8 mouse cellular contexts compared by ENCODE assay signal in the genomic region with DNA sequence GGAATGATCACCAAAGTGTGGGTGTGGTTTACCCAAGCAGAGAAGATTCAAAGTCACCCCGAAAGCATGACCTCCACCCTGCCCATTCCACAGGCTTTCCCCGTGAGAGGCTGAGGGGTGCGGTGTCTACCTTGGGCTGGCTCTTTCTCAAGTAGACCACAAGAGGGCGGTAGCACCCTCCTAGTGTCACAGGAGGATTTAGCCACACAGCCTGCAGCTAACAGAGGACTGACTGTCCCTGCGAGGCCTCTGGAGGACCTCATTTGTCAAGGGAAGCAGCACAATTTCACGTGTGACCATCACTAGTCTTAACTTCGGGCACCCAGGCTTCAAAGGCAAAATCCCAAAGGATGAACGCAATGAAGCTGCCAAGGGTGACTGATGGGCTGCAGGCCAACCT. TPM values are rescaled to one million over a fixed set of nuclear protein-coding genes. Genes with fewer than 3 reads are reported as not detected.
DNase-seq lines count a peak whose midpoint lies in the region; ATAC-seq and TF ChIP-seq lines count a peak whose summit lies in the region.

No protein-coding gene starts in this region.

- H3K9ac ChIP-seq in lung, embryonic 15.5 days: no peak overlapping the region

- 8% methylated on average over 8 of the region's 8 CpGs for WGBS in lung, embryonic 15.5 days
- 12% methylated on average over 8 of the region's 8 CpGs for WGBS in olfactory bulb, adult 2 months

- intact Hi-C loops in heart, postnatal 36 days (cut with DNase I): loop anchor here (1.0 to 2.0 kb wide), 2 partner anchors 39 to 96 kb away; no protein-coding TSS in a partner anchor

- H3K9me3 ChIP-seq in G1E (replicated peaks): no peaks in the 10 kb centered on the region
- no peaks in the 10 kb centered on the region for H3K9me3 ChIP-seq in lung, embryonic 15.5 days

- no peaks in the 10 kb centered on the region for H3K36me3 ChIP-seq in G1E (replicated peaks)
- H3K36me3 ChIP-seq in lung, embryonic 15.5 days: no peaks in the 10 kb centered on the region

- H3K4me1 ChIP-seq in G1E (ENCODE audit: insufficient read depth, low read depth, low read length): no peaks in the 10 kb centered on the region; the same call in 1 of the 2 replicates
- H3K4me1 ChIP-seq in bone marrow macrophage, adult 2 months (ENCODE audit: control insufficient read depth, insufficient read depth, low read length): no peaks in the 10 kb centered on the region
- H3K4me1 ChIP-seq in lung, embryonic 15.5 days: no peaks in the 10 kb centered on the region
- H3K4me1 ChIP-seq in olfactory bulb, adult 2 months (ENCODE audit: control insufficient read depth, insufficient read depth, low read length): no peaks in the 10 kb centered on the region

- TF ChIP-seq POLR2A in bone marrow macrophage, adult 2 months (IDR thresholded peaks at IDR 0.05; ENCODE audit: borderline replicate concordance, low read depth, low read length): no peak
- no peak for TF ChIP-seq POLR2A in olfactory bulb, adult 2 months (IDR thresholded peaks at IDR 0.05; ENCODE audit: insufficient read depth, low read depth, low read length)

- peaks cover 5% of the 10 kb centered on the region for H3K27me3 ChIP-seq in G1E (ENCODE audit: insufficient read depth, low read length)
- no peaks in the 10 kb centered on the region for H3K27me3 ChIP-seq in lung, embryonic 15.5 days

- DNase-seq in G1E (ENCODE audit: low spot score): peak; percentile 52
- peak; percentile 61 for DNase-seq in heart, postnatal 36 days
- DNase-seq in kidney, postnatal 36 days: peak; percentile 67 to 80
- peak; percentile 59 for DNase-seq in urinary bladder, postnatal 25 days (ENCODE audit: low spot score)

- no peak overlapping the region for H3K4me2 ChIP-seq in lung, embryonic 15.5 days

- no peak overlapping the region for H3K4me3 ChIP-seq in G1E (ENCODE audit: low read depth, low read length)
- no peak overlapping the region for H3K4me3 ChIP-seq in bone marrow macrophage, adult 2 months (ENCODE audit: insufficient read depth, low read length)
- no peak overlapping the region for H3K4me3 ChIP-seq in lung, embryonic 15.5 days
- no peak overlapping the region for H3K4me3 ChIP-seq in olfactory bulb, adult 2 months (ENCODE audit: insufficient read depth, low read depth, low read length)

- ATAC-seq in G1E (ENCODE audit: extremely low read depth, insufficient number of reproducible peaks, low FRiP score, poor library complexity, severe bottlenecking): peak; percentile 22; the same call in 1 of the 2 replicates
- peak; percentile 58; the same call in 1 of the 2 replicates for ATAC-seq in erythroblast, adult 5-6 weeks (replicated peaks; ENCODE audit: low FRiP score, poor library complexity, severe bottlenecking)
- peak; percentile 31 for ATAC-seq in lung, embryonic 15.5 days (ENCODE audit: borderline replicate concordance, extremely low read depth, low FRiP score, low TSS enrichment)

- H3K27ac ChIP-seq in bone marrow macrophage, adult 2 months (ENCODE audit: insufficient read depth, low read depth, low read length): no peak overlapping the region
- no peak overlapping the region for H3K27ac ChIP-seq in lung, embryonic 15.5 days
- H3K27ac ChIP-seq in olfactory bulb, adult 2 months (ENCODE audit: insufficient read depth, low read depth, low read length): no peak overlapping the region

- peak; percentile 75 for TF ChIP-seq CTCF in G1E (IDR thresholded peaks at IDR 0.05; ENCODE audit: low read depth, low read length)
- peak; percentile 85 for TF ChIP-seq CTCF in bone marrow macrophage, adult 2 months (IDR thresholded peaks at IDR 0.05; ENCODE audit: low read depth, low read length)
- TF ChIP-seq CTCF in olfactory bulb, adult 2 months (IDR thresholded peaks at IDR 0.05; ENCODE audit: insufficient read depth, low read depth, low read length): peak; percentile 72

RNA-seq across cellular contexts. Expression of a gene that starts 17.9 kb away (rescaled TPM):
- 5.9 and 10.0 TPM in 2 replicates for total RNA-seq in G1E (2014; fragmentation: Nextera tagmentation)
- 9.6 and 13.5 TPM in 2 replicates for total RNA-seq in G1E (2017)
- 23.1 and 35.3 TPM in 2 replicates for polyA plus RNA-seq in G1E (2012)
- 11.9 and 16.9 TPM in 2 replicates for polyA plus RNA-seq in bone marrow macrophage, adult 2 months (2012; ENCODE audit: insufficient read depth, insufficient read length, missing spikeins)
- total RNA-seq in erythroblast, adult 5-6 weeks (2015; ENCODE audit: low replicate concordance): 12.7 and 21.1 TPM in 2 replicates
- 0.42 TPM in 1 of 2 replicates, not detected in the other for total RNA-seq in erythroblast, adult 5-6 weeks (2017; ENCODE audit: low replicate concordance)
- 10 to 100 TPM; 34.1 to 44.3 TPM for total RNA-seq in heart, postnatal 36 days (2021)
- 21.2 and 21.6 TPM in 2 replicates for polyA plus RNA-seq in lung, embryonic 15.5 days (2015; fragmentation: Nextera tagmentation; extraction: Ambion mirVana)
- polyA plus RNA-seq in olfactory bulb, adult 2 months (2012; ENCODE audit: insufficient read depth, insufficient read length, low replicate concordance, missing spikeins): not detected in 2 replicates

RNA-seq across cellular contexts. Expression of a gene that starts 37.3 kb away (rescaled TPM):
- not detected in 2 replicates for total RNA-seq in G1E (2014; fragmentation: Nextera tagmentation)
- total RNA-seq in G1E (2017): not detected in 2 replicates
- not detected in 2 replicates for polyA plus RNA-seq in G1E (2012)
- not detected in 2 replicates for polyA plus RNA-seq in bone marrow macrophage, adult 2 months (2012; ENCODE audit: insufficient read depth, insufficient read length, missing spikeins)
- total RNA-seq in erythroblast, adult 5-6 weeks (2015; ENCODE audit: low replicate concordance): not detected in 2 replicates
- total RNA-seq in erythroblast, adult 5-6 weeks (2017; ENCODE audit: low replicate concordance): not detected in 2 replicates
- total RNA-seq in heart, postnatal 36 days (2021): not detected
- polyA plus RNA-seq in lung, embryonic 15.5 days (2015; fragmentation: Nextera tagmentation; extraction: Ambion mirVana): 0.21 and 0.29 TPM in 2 replicates
- not detected in 2 replicates for polyA plus RNA-seq in olfactory bulb, adult 2 months (2012; ENCODE audit: insufficient read depth, insufficient read length, low replicate concordance, missing spikeins)

RNA-seq across cellular contexts. Expression of a gene that starts 59.6 kb away (rescaled TPM):
- total RNA-seq in G1E (2014; fragmentation: Nextera tagmentation) (not detected in 2 replicates), G1E (2017) (0.05 TPM in 1 of 2 replicates, not detected in the other)
- polyA plus RNA-seq in G1E (2012): 0.02 TPM in 1 of 2 replicates, not detected in the other
- polyA plus RNA-seq in bone marrow macrophage, adult 2 months (2012; ENCODE audit: insufficient read depth, insufficient read length, missing spikeins): not detected in 2 replicates
- 2.3 and 10.8 TPM in 2 replicates for total RNA-seq in erythroblast, adult 5-6 weeks (2015; ENCODE audit: low replicate concordance)
- total RNA-seq in erythroblast, adult 5-6 weeks (2017; ENCODE audit: low replicate concordance): 1.2 and 1.7 TPM in 2 replicates
- total RNA-seq in heart, postnatal 36 days (2021): 1 to 10 TPM in 1 of 2 experiments, under 1 TPM in 1; 0.94 to 1.9 TPM
- 2.5 and 3.1 TPM in 2 replicates for polyA plus RNA-seq in lung, embryonic 15.5 days (2015; fragmentation: Nextera tagmentation; extraction: Ambion mirVana)
- polyA plus RNA-seq in olfactory bulb, adult 2 months (2012; ENCODE audit: insufficient read depth, insufficient read length, low replicate concordance, missing spikeins): not detected in 2 replicates

Comparison
In these comparisons a context has a peak if more than half of its experiments do, and no peak if none do; other contexts are left out.
1. RNA of a gene that starts 17.9 kb away (polyA plus RNA-seq): 23.1 to 35.3 TPM in G1E, 21.2 to 21.6 TPM in lung, embryonic 15.5 days and 11.9 to 16.9 TPM in bone marrow macrophage, adult 2 months; not detected in olfactory bulb, adult 2 months; every median in the first group is over 10 times any median in the second.
2. Peak in every context shown above with its lines, with median percentiles within 50 percentile points of each other: ATAC-seq, DNase-seq and CTCF ChIP-seq.